In the genomic region with DNA sequence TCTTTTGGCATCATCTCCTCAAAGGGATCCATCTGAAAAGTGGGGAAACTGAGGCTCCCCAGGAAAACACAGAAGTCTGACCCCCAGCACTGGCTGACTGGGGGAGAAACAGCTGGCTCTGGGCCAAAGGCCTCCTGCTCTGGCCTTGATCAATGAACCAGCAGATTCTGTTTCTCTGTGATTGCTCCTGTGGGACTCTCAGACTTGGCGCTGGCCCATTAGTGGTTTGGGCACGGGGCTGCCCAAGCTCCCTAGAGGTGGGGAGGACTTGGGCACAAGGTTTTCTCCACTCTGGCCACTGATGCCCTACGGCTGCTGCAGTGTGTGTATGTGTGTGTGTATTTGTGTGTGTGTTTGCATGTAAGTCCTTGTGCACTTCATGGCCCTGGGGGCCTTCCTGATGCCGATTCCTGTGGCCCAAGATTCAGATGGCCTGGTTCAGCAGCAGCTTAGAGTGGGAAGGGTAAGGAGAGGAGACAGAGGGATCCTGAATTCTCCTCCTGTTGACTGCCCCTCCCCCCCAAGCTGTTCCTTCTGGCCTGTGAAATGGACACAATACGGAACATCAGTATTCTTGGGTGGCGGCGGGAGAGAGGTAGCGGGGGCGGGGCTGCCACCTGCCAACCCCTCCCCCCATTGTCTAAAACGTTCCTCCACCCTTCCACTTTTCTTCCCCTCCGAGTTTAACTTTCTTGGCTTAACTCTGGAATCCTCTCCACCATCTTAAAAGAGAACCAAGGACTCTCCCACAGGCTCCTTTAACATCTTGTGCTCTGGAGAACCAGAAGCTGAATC, we compare ENCODE assay signal across 25 mouse cellular contexts. TPM values are rescaled to one million over a fixed set of nuclear protein-coding genes. Genes with fewer than 3 reads are reported as not detected.
DNase-seq lines count a peak whose midpoint lies in the region; ATAC-seq lines count a peak whose summit lies in the region.
"Had no signal": no experiment of that assay in that cellular context is flagged by ENCODE, and none has a peak within 500 bp of the region (broad histone marks: within the 10 kb centered on the region; RNA-seq: fewer than 3 reads in every experiment).

No protein-coding gene starts in this region.

- H3K9me3 ChIP-seq in hindbrain, embryonic 13.5 days: no peaks in the 10 kb centered on the region
- H3K9me3 ChIP-seq in hindbrain, embryonic 12.5 days (replicated peaks): no peaks in the 10 kb centered on the region
- H3K9me3 ChIP-seq: embryonic facial prominence, embryonic 10.5 days; heart, embryonic 12.5 days; liver, embryonic 13.5 days had no signal

- H3K36me3 ChIP-seq in hindbrain, embryonic 13.5 days: no peaks in the 10 kb centered on the region
- H3K36me3 ChIP-seq in hindbrain, embryonic 12.5 days: no peaks in the 10 kb centered on the region
- H3K36me3 ChIP-seq: embryonic facial prominence, embryonic 10.5 days; heart, embryonic 12.5 days; liver, embryonic 13.5 days had no signal

- 50% methylated on average over 11 of the region's 11 CpGs for WGBS in hindbrain, embryonic 13.5 days
- WGBS in hindbrain, embryonic 12.5 days: 50% methylated on average over 11 of the region's 11 CpGs

- no peak for ATAC-seq in hindbrain, embryonic 13.5 days (ENCODE audit: low FRiP score)
- no peak for ATAC-seq in hindbrain, embryonic 12.5 days (ENCODE audit: low FRiP score)
- ATAC-seq: forebrain, embryonic 16.5 days; inflammation-experienced regulatory T-cells, adult 6 months had no signal

- peak; percentile 31 for DNase-seq in cerebellum, adult 11 months
- no peak for DNase-seq in cerebellum, adult 8-10 months
- peak; percentile 24 for DNase-seq in right cerebral cortex, postnatal 4 days
- DNase-seq in right cerebral cortex, adult 2 months (ENCODE audit: low spot score in 2 of 2): no peak
- DNase-seq in ZHBTc4 (ENCODE audit: low read depth, low spot score): peak; percentile 80
- no peak for DNase-seq in retina, embryonic 14.5 days (ENCODE audit: low spot score)
- DNase-seq: adrenal gland, postnatal 25 days; gastrocnemius, postnatal 25 days; heart, adult 18-20 months; heart, postnatal 10 days; kidney, adult 18-20 months; liver, embryonic 13.5 days; lung, adult 2 months; midbrain, embryonic 14.5 days; right cerebral cortex, postnatal 25 days; thymus, postnatal 25 days had no signal

- peaks cover 42% of the 10 kb centered on the region for H3K27me3 ChIP-seq in hindbrain, embryonic 13.5 days
- H3K27me3 ChIP-seq in hindbrain, embryonic 12.5 days: peaks cover 60% of the 10 kb centered on the region

- no peak overlapping the region for H3K4me3 ChIP-seq in hindbrain, embryonic 13.5 days
- no peak overlapping the region for H3K4me3 ChIP-seq in hindbrain, embryonic 12.5 days
- H3K4me3 ChIP-seq: embryonic facial prominence, embryonic 10.5 days; heart, embryonic 12.5 days; liver, embryonic 13.5 days had no signal

- H3K4me2 ChIP-seq in hindbrain, embryonic 13.5 days: no peak overlapping the region
- no peak overlapping the region for H3K4me2 ChIP-seq in hindbrain, embryonic 12.5 days (replicated peaks)
- H3K4me2 ChIP-seq: heart, embryonic 12.5 days; liver, embryonic 13.5 days had no signal

- H3K9ac ChIP-seq in hindbrain, embryonic 13.5 days: 0 out of 2 replicates have a peak overlapping the region, but pooled peaks have one; percentile 1
- no peak overlapping the region for H3K9ac ChIP-seq in hindbrain, embryonic 12.5 days
- H3K9ac ChIP-seq: heart, embryonic 12.5 days; liver, embryonic 13.5 days had no signal

- peaks cover 82% of the 10 kb centered on the region for H3K4me1 ChIP-seq in hindbrain, embryonic 13.5 days (replicated peaks)
- H3K4me1 ChIP-seq in hindbrain, embryonic 12.5 days: peaks cover 46% of the 10 kb centered on the region
- H3K4me1 ChIP-seq: heart, embryonic 12.5 days; liver, embryonic 13.5 days had no signal

- no peak overlapping the region for H3K27ac ChIP-seq in hindbrain, embryonic 13.5 days
- H3K27ac ChIP-seq in hindbrain, embryonic 12.5 days: no peak overlapping the region
- H3K27ac ChIP-seq: embryonic facial prominence, embryonic 10.5 days; kidney, postnatal 0 days; liver, embryonic 13.5 days had no signal

RNA-seq across cellular contexts. Expression of a gene that starts 10.5 kb away (rescaled TPM):
- polyA plus RNA-seq in hindbrain, embryonic 13.5 days (2015; fragmentation: Nextera tagmentation; extraction: Ambion mirVana): 34.5 and 34.8 TPM in 2 replicates
- polyA plus RNA-seq in hindbrain, embryonic 12.5 days (2016; fragmentation: Nextera tagmentation; extraction: Ambion mirVana): 23.0 and 25.6 TPM in 2 replicates

RNA-seq across cellular contexts. Expression of a gene that starts 48.5 kb away (rescaled TPM):
- 0.14 and 0.25 TPM in 2 replicates for polyA plus RNA-seq in hindbrain, embryonic 13.5 days (2015; fragmentation: Nextera tagmentation; extraction: Ambion mirVana)
- 0.30 TPM in 1 of 2 replicates, not detected in the other for polyA plus RNA-seq in hindbrain, embryonic 12.5 days (2016; fragmentation: Nextera tagmentation; extraction: Ambion mirVana)
- polyA plus RNA-seq: hindbrain, embryonic 11.5 days; neural tube, embryonic 11.5 days had no signal

RNA-seq across cellular contexts. Expression of a gene that starts 52.6 kb away (rescaled TPM):
- 0.14 TPM in 2 replicates for polyA plus RNA-seq in hindbrain, embryonic 13.5 days (2015; fragmentation: Nextera tagmentation; extraction: Ambion mirVana)
- 0.06 and 0.38 TPM in 2 replicates for polyA plus RNA-seq in hindbrain, embryonic 12.5 days (2016; fragmentation: Nextera tagmentation; extraction: Ambion mirVana)
- polyA plus RNA-seq: heart, embryonic 12.5 days; hindbrain, embryonic 11.5 days; neural tube, embryonic 11.5 days had no signal

Comparison
In these comparisons a context has a peak if more than half of its experiments do, and no peak if none do; other contexts are left out.
1. DNase-seq: peak in cerebellum, adult 11 months (single experiment), right cerebral cortex, postnatal 4 days (single experiment) and ZHBTc4 (single experiment); none in cerebellum, adult 8-10 months (single experiment), right cerebral cortex, adult 2 months (0 of 2) and retina, embryonic 14.5 days (single experiment).